Mouse (Mus musculus) brain, embryonic 14.5 days (tissue): ENCODE results near the gene Fam71a.

Experiments used
- CTCF ChIP-seq: fragments of 200-500 bp; IDR thresholded peaks from 2 replicates; pipeline ENCODE4 v1.5.1; 2012; ENCODE audit warnings: inconsistent platforms, mild to moderate bottlenecking, moderate library complexity, borderline replicate concordance; ENCODE audit not compliant: insufficient read depth, insufficient read length; ENCODE audit errors: extremely low read depth
- POLR2A ChIP-seq: fragments of 200-500 bp; IDR thresholded peaks from 2 replicates; pipeline ENCODE4 v1.6.1; 2012; ENCODE audit warnings: mild to moderate bottlenecking, inconsistent platforms, borderline replicate concordance; ENCODE audit not compliant: poor library complexity, insufficient read depth, insufficient read length, severe bottlenecking; ENCODE audit errors: extremely low read depth

- no peak for TF ChIP-seq POLR2A
- TF ChIP-seq CTCF = no peak
These were observed 41.2 kb upstream of the Fam71a start for GRCm38 (mm10) chr1:191205791-191206190.
